Mouse (Mus musculus) forebrain, embryonic 14.5 days (tissue): ENCODE data around the gene Ptprs. TPM values are rescaled to one million over a fixed set of nuclear protein-coding genes. Genes with fewer than 3 reads are reported as not detected.
A peak's percentile ranks its signal among the peaks of the same experiment; 100 is the strongest.

Experiments
- ATAC-seq: fragments of 200-750 bp; cut with Nextera tagmentation; 2 replicates; pipeline ENCODE4 v1.8.0; 2017; ENCODE audit warnings: mild to moderate bottlenecking, moderate library complexity
- DNase-seq: peaks from one replicate; pipeline ENCODE4 v3.0.0-alpha.2; 2015; ENCODE audit warnings: low spot score
- H3K27ac ChIP-seq: fragments of 300-500 bp; sonication (generic); 2 replicates; pipeline ENCODE4 v1.5.1; 2014; ENCODE audit warnings: low read depth, mild to moderate bottlenecking, control low read depth, low read length, moderate library complexity
- H3K27me3 ChIP-seq: fragments of 300-500 bp; sonication (generic); replicated peaks from 2 replicates; pipeline ENCODE4 v1.6.1; 2014; ENCODE audit warnings: low read length, control low read depth, mixed read lengths; ENCODE audit not compliant: control insufficient read depth, insufficient read depth
- H3K36me3 ChIP-seq: fragments of 300-500 bp; sonication (generic); 2 replicates; pipeline ENCODE4 v1.6.1; 2014; ENCODE audit warnings: low read length, control low read depth; ENCODE audit not compliant: control insufficient read depth, insufficient read depth
- H3K4me1 ChIP-seq: fragments of 300-500 bp; sonication (generic); 2 replicates; pipeline ENCODE4 v1.6.1; 2014; ENCODE audit warnings: antibody characterized with exemption, low read length, control low read depth; ENCODE audit not compliant: control insufficient read depth, insufficient read depth
- H3K4me2 ChIP-seq: fragments of 300-500 bp; sonication (generic); 2 replicates; pipeline ENCODE4 v1.6.1; 2014; ENCODE audit warnings: mild to moderate bottlenecking, control low read depth, low read length
- H3K4me3 ChIP-seq: fragments of 300-500 bp; sonication (generic); 2 replicates; pipeline ENCODE4 v1.5.1; 2014; ENCODE audit warnings: low read depth, low read length, control low read depth
- H3K9ac ChIP-seq: fragments of 300-500 bp; sonication (generic); 2 replicates; pipeline ENCODE4 v1.6.1; 2014; ENCODE audit warnings: mild to moderate bottlenecking, low read length, control low read depth, moderate library complexity
- H3K9me3 ChIP-seq: fragments of 300-500 bp; sonication (generic); replicated peaks from 2 replicates; pipeline ENCODE4 v1.6.1; 2016; ENCODE audit warnings: low read length, control low read depth, mixed read lengths; ENCODE audit not compliant: control insufficient read depth
- WGBS: fragments of 180-500 bp; shearing (Covaris S2); extraction: QIAGEN DNeasy Blood & Tissue Kit; methylation state at CpG from one replicate; pipeline ENCODE4 v1.1.7; 2014; 5-methylcytosine and 5-hydroxymethylcytosine counted together
- polyA plus RNA-seq: library from polyadenylated mRNA; unstranded; fragments of >200 nt; fragmentation: Nextera tagmentation; extraction: Ambion mirVana; gene quantifications from 2 replicates; pipeline ENCODE4 v1.2.1, GENCODE M21; 2014

Ptprs gene
- polyA plus RNA-seq, 1 experiment from 2014 or later, result 248 TPM

- Histone ChIP-seq H3K9me3 (no peaks in the 10 kb centered on the region), H3K9ac (no peak overlapping the region), H3K27me3 (no peaks in the 10 kb centered on the region), H3K27ac (no peak overlapping the region), H3K4me2 (no peak overlapping the region), H3K36me3 (peaks cover 98% of the 10 kb centered on the region), H3K4me3 (no peak overlapping the region), H3K4me1 (no peaks in the 10 kb centered on the region)
- 100% methylated on average over 2 of the region's 2 CpGs for WGBS
- ATAC-seq (no peak), DNase-seq (no peak)
Observed at GRCm38 (mm10) chr17:56420022-56420421, 56.3 kb downstream of the Ptprs start.

GRCm38 (mm10) chr17:56418304-56418703, 58.0 kb downstream of the Ptprs start:
- no peak for ATAC-seq
- Histone ChIP-seq H3K9me3 (no peaks in the 10 kb centered on the region), H3K4me1 (no peaks in the 10 kb centered on the region), H3K36me3 (peaks cover 98% of the 10 kb centered on the region), H3K4me3 (no peak overlapping the region), H3K27me3 (no peaks in the 10 kb centered on the region), H3K27ac (no peak overlapping the region), H3K4me2 (no peak overlapping the region), H3K9ac (no peak overlapping the region)
- no peak for DNase-seq
- WGBS, result 86% methylated on average over 12 of the region's 12 CpGs

- Histone ChIP-seq H3K27ac (no peak overlapping the region), H3K4me3 (no peak overlapping the region), H3K4me2 (no peak overlapping the region), H3K27me3 (no peaks in the 10 kb centered on the region), H3K9me3 (no peaks in the 10 kb centered on the region), H3K4me1 (peaks cover 2% of the 10 kb centered on the region; the same call in 1 of the 2 replicates), H3K36me3 (peaks cover 100% of the 10 kb centered on the region), H3K9ac (no peak overlapping the region)
- no peak for ATAC-seq
- no peak for DNase-seq
- WGBS, result 92% methylated on average over 9 of the region's 9 CpGs
Observed at GRCm38 (mm10) chr17:56414785-56415184, 61.5 kb downstream of the Ptprs start.

GRCm38 (mm10) chr17:56413113-56413512, 63.2 kb downstream of the Ptprs start:
- 78% methylated on average over 13 of the region's 13 CpGs for WGBS
- ATAC-seq (no peak), DNase-seq (no peak)
- no peak overlapping the region for H3K27ac ChIP-seq
- no peak overlapping the region for H3K9ac ChIP-seq
- H3K27me3 ChIP-seq, result no peaks in the 10 kb centered on the region
- no peaks in the 10 kb centered on the region for H3K9me3 ChIP-seq
- H3K4me2 ChIP-seq, result no peak overlapping the region
- H3K36me3 ChIP-seq, result peaks cover 96% of the 10 kb centered on the region
- H3K4me1 ChIP-seq, result peaks cover 7% of the 10 kb centered on the region; the same call in 1 of the 2 replicates
- H3K4me3 ChIP-seq, result no peak overlapping the region

GRCm38 (mm10) chr17:56411437-56411836, 64.8 kb downstream of the Ptprs start:
- Histone ChIP-seq H3K4me1 (peaks cover 20% of the 10 kb centered on the region), H3K4me3 (no peak overlapping the region), H3K9ac (no peak overlapping the region), H3K27ac (no peak overlapping the region), H3K4me2 (no peak overlapping the region), H3K9me3 (no peaks in the 10 kb centered on the region), H3K36me3 (peaks cover 79% of the 10 kb centered on the region), H3K27me3 (no peaks in the 10 kb centered on the region)
- no peak for ATAC-seq
- DNase-seq, result no peak
- 94% methylated on average over 7 of the region's 7 CpGs for WGBS

GRCm38 (mm10) chr17:56409759-56410158, 66.5 kb downstream of the Ptprs start:
- WGBS, result 33% methylated on average over 8 of the region's 8 CpGs
- no peak for DNase-seq
- Histone ChIP-seq H3K4me2 (no peak overlapping the region), H3K4me3 (no peak overlapping the region), H3K9me3 (no peaks in the 10 kb centered on the region), H3K27me3 (no peaks in the 10 kb centered on the region), H3K9ac (no peak overlapping the region; the same call in 1 of the 2 replicates), H3K4me1 (peaks cover 20% of the 10 kb centered on the region), H3K36me3 (peaks cover 71% of the 10 kb centered on the region), H3K27ac (peak overlapping the region; percentile 65)
- ATAC-seq, result no peak

- Histone ChIP-seq H3K4me1 (peaks cover 20% of the 10 kb centered on the region), H3K36me3 (peaks cover 66% of the 10 kb centered on the region), H3K27ac (peak overlapping the region; percentile 65), H3K9me3 (no peaks in the 10 kb centered on the region), H3K4me2 (no peak overlapping the region), H3K4me3 (no peak overlapping the region), H3K9ac (no peak overlapping the region), H3K27me3 (no peaks in the 10 kb centered on the region)
- 50% methylated on average over 13 of the region's 13 CpGs for WGBS
- ATAC-seq (no peak), DNase-seq (no peak)
Observed at GRCm38 (mm10) chr17:56408965-56409625, 67.2 kb downstream of the Ptprs start.

- Histone ChIP-seq H3K27me3 (no peaks in the 10 kb centered on the region), H3K27ac (peak overlapping the region; percentile 68), H3K9ac (no peak overlapping the region), H3K9me3 (no peaks in the 10 kb centered on the region), H3K4me3 (no peak overlapping the region), H3K4me2 (no peak overlapping the region), H3K36me3 (peaks cover 65% of the 10 kb centered on the region), H3K4me1 (peaks cover 20% of the 10 kb centered on the region)
- ATAC-seq, result peak; percentile 22
- no peak for DNase-seq
- WGBS, result 60% methylated on average over 8 of the region's 8 CpGs
Observed at GRCm38 (mm10) chr17:56407379-56407778, 68.9 kb downstream of the Ptprs start.

- peak overlapping the region; percentile 68 for H3K27ac ChIP-seq
- peaks cover 20% of the 10 kb centered on the region for H3K4me1 ChIP-seq
- H3K9me3 ChIP-seq, result no peaks in the 10 kb centered on the region
- peaks cover 65% of the 10 kb centered on the region for H3K36me3 ChIP-seq
- H3K27me3 ChIP-seq, result no peaks in the 10 kb centered on the region
- 51% methylated on average over 4 of the region's 4 CpGs for WGBS
- peak; percentile 27; the same call in 1 of the 2 replicates for ATAC-seq
- no peak overlapping the region for H3K9ac ChIP-seq
- DNase-seq, result peak; percentile 60
- H3K4me3 ChIP-seq, result no peak overlapping the region
- no peak overlapping the region for H3K4me2 ChIP-seq
Observed at GRCm38 (mm10) chr17:56406878-56407277, 69.4 kb downstream of the Ptprs start.
